Mouse (Mus musculus): Measurements from ENCODE around the gene Gpr108. TPM values are rescaled to one million over a fixed set of nuclear protein-coding genes. Genes with fewer than 3 reads are reported as not detected.
A peak's percentile ranks its signal among the peaks of the same experiment; 100 is the strongest.

Gene Gpr108
- polyA plus RNA-seq, 1 experiment, result 44.0 TPM

DNA sequence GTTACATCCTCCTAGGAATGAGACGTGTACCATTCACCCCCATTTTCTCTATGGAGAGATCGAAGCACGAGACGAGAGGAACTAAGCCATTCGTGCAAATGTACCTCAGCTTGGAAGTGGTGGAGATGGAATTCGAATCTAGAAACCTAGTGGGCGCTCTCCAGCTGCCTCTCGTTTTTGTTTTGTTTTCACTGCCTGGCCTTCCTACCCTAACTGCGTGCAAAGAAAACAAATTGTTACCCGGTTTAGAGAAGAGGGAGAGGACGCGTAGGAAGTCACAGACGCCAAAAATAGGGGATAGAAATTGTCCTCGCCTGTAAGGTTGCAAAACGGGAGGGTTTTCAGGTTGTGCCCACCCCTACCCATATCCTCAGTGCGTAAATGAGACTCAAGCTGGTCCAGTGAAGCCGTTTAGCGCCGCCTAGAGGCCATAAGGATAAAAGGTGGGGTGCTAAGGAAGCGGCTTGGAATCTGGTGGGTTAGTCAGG is 28.4 kb upstream of the Gpr108 start:
- TF ChIP-seq POLR2A (IDR thresholded peaks at IDR 0.05; ENCODE audit: borderline replicate concordance, insufficient read depth, low read length) (peak; percentile 31; the same call in 1 of the 2 replicates), CTCF (IDR thresholded peaks at IDR 0.05; ENCODE audit: borderline replicate concordance, insufficient read depth, low read depth, low read length) (peak; percentile 83)
- Histone ChIP-seq H3K27me3 (ENCODE audit: control insufficient read depth, insufficient read depth, low read length) (no peaks in the 10 kb centered on the region), H3K4me1 (ENCODE audit: control insufficient read depth, insufficient read depth, low read length) (no peaks in the 10 kb centered on the region), H3K27ac (ENCODE audit: insufficient read depth, low read length) (peak overlapping the region; percentile 26; the same call in 1 of the 2 replicates), H3K4me3 (replicated peaks; ENCODE audit: insufficient read depth, low read depth, low read length) (peak overlapping the region; percentile 70)
- under 1% methylated on average over 20 of the region's 20 CpGs for WGBS
- DNase-seq, result peak; percentile 75 to 79

DNA sequence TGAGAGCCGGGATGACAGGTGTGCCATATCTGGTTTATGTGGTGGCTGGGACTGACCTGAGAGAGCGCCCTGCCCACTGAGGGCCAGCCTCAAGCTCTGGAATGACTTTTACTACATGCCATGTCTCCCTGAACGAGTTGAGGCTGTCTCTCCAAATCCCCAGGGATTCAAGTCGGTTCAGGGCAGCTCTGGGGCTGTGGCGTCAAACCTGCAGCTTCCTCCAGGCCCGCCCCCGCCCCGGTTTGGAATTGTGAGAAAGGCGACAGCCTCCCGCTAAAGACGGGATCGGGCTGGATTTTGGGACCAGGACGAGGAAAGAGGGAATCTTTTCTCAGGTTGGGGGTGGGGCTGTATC is 27.7 kb upstream of the Gpr108 start:
- TF ChIP-seq CTCF (IDR thresholded peaks at IDR 0.05; ENCODE audit: borderline replicate concordance, insufficient read depth, low read depth, low read length), result no peak
- TF ChIP-seq POLR2A (IDR thresholded peaks at IDR 0.05; ENCODE audit: borderline replicate concordance, insufficient read depth, low read length), result no peak
- 1% methylated on average over 13 of the region's 13 CpGs for WGBS
- peak overlapping the region; percentile 26; the same call in 1 of the 2 replicates for H3K27ac ChIP-seq (ENCODE audit: insufficient read depth, low read length)
- H3K27me3 ChIP-seq (ENCODE audit: control insufficient read depth, insufficient read depth, low read length), result no peaks in the 10 kb centered on the region
- DNase-seq, result peak; percentile 22 to 35
- peak overlapping the region; percentile 70 for H3K4me3 ChIP-seq (replicated peaks; ENCODE audit: insufficient read depth, low read depth, low read length)
- H3K4me1 ChIP-seq (ENCODE audit: control insufficient read depth, insufficient read depth, low read length), result no peaks in the 10 kb centered on the region

DNA sequence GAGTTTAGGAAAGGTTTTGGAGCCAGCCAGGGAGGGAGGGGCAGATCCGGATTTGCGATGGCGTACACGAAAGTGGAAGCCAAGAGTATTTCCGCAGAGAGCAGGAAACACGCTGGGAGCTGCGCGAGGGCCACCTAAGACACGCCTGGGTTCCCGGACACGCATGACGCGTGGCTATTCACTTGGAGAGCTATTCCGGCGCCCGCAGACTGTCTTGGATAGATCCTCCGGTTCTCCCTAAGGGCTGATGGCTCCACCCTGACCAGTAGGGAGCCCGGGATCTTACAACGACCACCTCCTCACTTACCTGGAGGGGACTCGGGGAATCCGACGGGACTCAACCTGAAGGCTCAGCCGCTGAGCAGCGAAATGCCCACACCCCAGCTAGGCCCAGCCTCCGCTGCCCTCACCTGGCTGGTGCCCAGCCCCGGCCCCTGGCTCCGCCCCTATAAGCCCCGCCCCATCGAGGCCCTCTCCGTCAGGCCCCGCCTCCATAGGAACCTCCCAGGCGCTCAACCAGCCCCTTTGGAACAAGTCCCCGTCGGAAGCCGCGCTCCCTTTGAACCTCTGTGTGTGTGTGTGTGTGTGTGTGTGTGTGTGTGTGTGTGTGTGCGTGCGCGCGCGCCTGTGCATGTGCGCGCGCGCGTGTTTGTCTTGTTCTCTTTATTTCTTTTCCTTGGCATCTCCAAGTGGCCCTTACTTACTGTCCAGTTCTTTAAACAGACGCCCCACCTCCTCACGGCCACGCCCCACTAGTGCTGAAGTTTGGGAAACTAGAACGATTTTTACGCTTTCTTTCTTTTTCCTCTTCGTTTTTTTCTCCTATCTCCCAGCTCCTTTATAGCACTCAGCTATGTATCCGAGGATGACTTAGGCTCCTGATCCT is 27.1 kb upstream of the Gpr108 start:
- peak; percentile 82 to 86 for DNase-seq
- no peaks in the 10 kb centered on the region for H3K4me1 ChIP-seq (ENCODE audit: control insufficient read depth, insufficient read depth, low read length)
- peak overlapping the region; percentile 85 for H3K27ac ChIP-seq (ENCODE audit: insufficient read depth, low read length)
- no peaks in the 10 kb centered on the region for H3K27me3 ChIP-seq (ENCODE audit: control insufficient read depth, insufficient read depth, low read length)
- TF ChIP-seq POLR2A (IDR thresholded peaks at IDR 0.05; ENCODE audit: borderline replicate concordance, insufficient read depth, low read length) (peak; percentile 74; the same call in 1 of the 2 replicates), CTCF (IDR thresholded peaks at IDR 0.05; ENCODE audit: borderline replicate concordance, insufficient read depth, low read depth, low read length) (no peak)
- under 1% methylated on average over 53 of the region's 53 CpGs for WGBS
- peak overlapping the region; percentile 70 for H3K4me3 ChIP-seq (replicated peaks; ENCODE audit: insufficient read depth, low read depth, low read length)

DNA sequence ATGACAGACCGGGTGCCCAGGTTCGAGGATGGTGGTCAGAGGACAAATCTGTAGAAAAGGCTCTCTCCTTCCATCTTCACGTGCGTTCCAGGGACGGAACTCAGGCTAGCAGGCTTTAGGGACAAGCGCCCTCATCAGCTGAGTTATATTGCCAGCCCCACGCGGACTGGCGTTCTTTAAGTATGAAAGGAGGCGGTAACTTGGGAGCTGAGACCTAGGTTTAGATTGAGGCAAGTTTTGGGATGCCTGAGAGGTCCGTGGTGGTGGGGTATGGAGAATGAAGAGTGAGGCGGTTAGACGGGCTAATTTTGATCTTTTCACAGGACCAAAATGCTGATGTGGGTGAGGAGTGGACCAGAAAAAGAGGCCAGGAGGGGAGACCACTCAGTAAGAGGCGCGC is 26.4 kb upstream of the Gpr108 start:
- Histone ChIP-seq H3K4me1 (ENCODE audit: control insufficient read depth, insufficient read depth, low read length) (no peaks in the 10 kb centered on the region), H3K27me3 (ENCODE audit: control insufficient read depth, insufficient read depth, low read length) (no peaks in the 10 kb centered on the region), H3K27ac (ENCODE audit: insufficient read depth, low read length) (peak overlapping the region; percentile 85), H3K4me3 (replicated peaks; ENCODE audit: insufficient read depth, low read depth, low read length) (peak overlapping the region; percentile 70)
- peak in 1 of 2 experiments; percentile 27 for DNase-seq
- 7% methylated on average over 15 of the region's 15 CpGs for WGBS
- no peak for TF ChIP-seq POLR2A (IDR thresholded peaks at IDR 0.05; ENCODE audit: borderline replicate concordance, insufficient read depth, low read length)
- TF ChIP-seq CTCF (IDR thresholded peaks at IDR 0.05; ENCODE audit: borderline replicate concordance, insufficient read depth, low read depth, low read length), result no peak

DNA sequence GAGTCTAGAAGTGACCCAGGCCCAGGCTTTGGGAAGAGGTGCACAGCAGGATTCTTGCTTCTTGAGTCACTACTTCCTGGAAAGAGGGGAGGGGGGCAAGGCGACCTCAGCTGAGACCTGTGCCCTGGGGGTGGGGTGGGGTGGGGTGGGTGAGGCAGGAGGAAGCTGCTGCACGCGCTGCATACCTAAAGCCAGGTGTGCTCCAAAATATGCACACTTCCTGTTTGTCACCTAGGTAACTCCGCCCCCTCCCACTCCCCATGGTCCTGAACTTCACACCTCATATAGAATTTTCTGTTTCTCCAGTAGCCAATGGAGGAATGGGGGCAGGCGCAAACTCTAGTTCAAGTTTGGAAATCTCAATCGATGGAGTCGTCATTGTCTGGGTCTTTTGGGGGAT is 25.6 kb upstream of the Gpr108 start:
- TF ChIP-seq POLR2A (IDR thresholded peaks at IDR 0.05; ENCODE audit: borderline replicate concordance, insufficient read depth, low read length), result no peak
- no peak for TF ChIP-seq CTCF (IDR thresholded peaks at IDR 0.05; ENCODE audit: borderline replicate concordance, insufficient read depth, low read depth, low read length)
- Histone ChIP-seq H3K27me3 (ENCODE audit: control insufficient read depth, insufficient read depth, low read length) (no peaks in the 10 kb centered on the region), H3K4me3 (replicated peaks; ENCODE audit: insufficient read depth, low read depth, low read length) (no peak overlapping the region), H3K27ac (ENCODE audit: insufficient read depth, low read length) (no peak overlapping the region), H3K4me1 (ENCODE audit: control insufficient read depth, insufficient read depth, low read length) (no peaks in the 10 kb centered on the region)
- 48% methylated on average over 7 of the region's 7 CpGs for WGBS
- DNase-seq, result no peak

DNA sequence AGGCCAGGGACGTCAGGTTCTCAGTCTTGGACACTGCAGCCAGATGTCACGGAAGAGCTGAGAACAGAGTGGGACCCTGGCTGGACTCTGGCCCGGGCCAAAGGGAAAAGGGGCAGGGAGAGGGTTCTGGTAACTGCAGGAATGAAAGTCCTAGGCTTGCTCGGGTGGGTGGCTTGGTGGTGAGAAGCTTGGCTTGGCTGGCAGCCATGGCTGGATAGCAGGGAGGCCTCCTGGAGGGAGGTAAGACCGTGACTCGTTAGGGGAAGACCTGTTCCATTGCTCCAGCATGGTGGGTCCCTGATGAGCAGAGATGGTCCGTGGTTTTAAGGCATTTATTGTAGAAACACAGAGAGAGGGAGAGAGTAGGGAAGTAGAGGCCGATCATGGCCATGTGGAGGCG is 23.1 kb upstream of the Gpr108 start:
- no peak overlapping the region for H3K4me3 ChIP-seq (replicated peaks; ENCODE audit: insufficient read depth, low read depth, low read length)
- 46% methylated on average over 9 of the region's 9 CpGs for WGBS
- H3K27ac ChIP-seq (ENCODE audit: insufficient read depth, low read length), result no peak overlapping the region
- DNase-seq, result no peak
- TF ChIP-seq POLR2A (IDR thresholded peaks at IDR 0.05; ENCODE audit: borderline replicate concordance, insufficient read depth, low read length) (no peak), CTCF (IDR thresholded peaks at IDR 0.05; ENCODE audit: borderline replicate concordance, insufficient read depth, low read depth, low read length) (no peak)
- no peaks in the 10 kb centered on the region for H3K27me3 ChIP-seq (ENCODE audit: control insufficient read depth, insufficient read depth, low read length)
- no peaks in the 10 kb centered on the region for H3K4me1 ChIP-seq (ENCODE audit: control insufficient read depth, insufficient read depth, low read length)

DNA sequence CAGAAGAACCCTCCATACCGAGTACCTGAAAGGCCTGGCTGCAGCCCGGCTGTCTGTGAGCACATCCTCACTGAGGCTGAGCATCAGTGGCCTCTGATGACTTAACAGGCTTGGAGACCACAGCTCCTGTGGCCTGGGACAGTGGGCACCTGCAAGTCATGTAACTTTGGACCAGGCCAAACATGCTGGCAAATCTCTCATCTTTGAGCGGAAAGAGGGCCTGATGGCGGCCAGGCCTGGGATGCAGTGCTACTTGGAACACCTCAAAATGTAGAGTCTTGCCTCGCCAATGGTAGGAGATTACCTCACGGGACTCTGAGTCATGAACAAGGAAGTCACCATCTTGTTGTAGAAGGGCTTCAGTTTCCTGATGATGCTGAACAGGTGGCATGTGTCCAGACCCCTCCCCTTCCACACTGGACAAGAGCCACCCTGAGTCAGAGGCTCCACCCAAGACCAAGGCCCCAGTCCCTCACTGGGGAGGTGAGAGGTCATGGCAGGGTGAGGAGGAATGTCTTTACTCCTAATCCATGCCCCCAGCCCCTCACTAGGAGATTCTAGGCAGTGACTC is 19.4 kb upstream of the Gpr108 start:
- Histone ChIP-seq H3K27me3 (ENCODE audit: control insufficient read depth, insufficient read depth, low read length) (no peaks in the 10 kb centered on the region), H3K27ac (ENCODE audit: insufficient read depth, low read length) (no peak overlapping the region), H3K4me3 (replicated peaks; ENCODE audit: insufficient read depth, low read depth, low read length) (no peak overlapping the region), H3K4me1 (ENCODE audit: control insufficient read depth, insufficient read depth, low read length) (no peaks in the 10 kb centered on the region)
- no peak for TF ChIP-seq CTCF (IDR thresholded peaks at IDR 0.05; ENCODE audit: borderline replicate concordance, insufficient read depth, low read depth, low read length)
- TF ChIP-seq POLR2A (IDR thresholded peaks at IDR 0.05; ENCODE audit: borderline replicate concordance, insufficient read depth, low read length), result no peak
- no peak for DNase-seq
- 88% methylated on average over 6 of the region's 6 CpGs for WGBS
